Mouse (Mus musculus): ENCODE results near the gene Rpl13a.

Rpl13a gene

GRCm38 (mm10) chr7:45092828-45093515, 35.6 kb downstream of the Rpl13a start:
- no peak for DNase-seq (ENCODE audit: low read depth in 1 of 2, low spot score in 2 of 2)

- DNase-seq (ENCODE audit: low read depth in 1 of 2, low spot score in 2 of 2), result no peak
These were observed 36.5 kb downstream of the Rpl13a start, which contains the start of gene Rcn3 for GRCm38 (mm10) chr7:45092048-45092447. Gene Rcn3, minus strand, starts transcription at chr7:45092221.

DNA sequence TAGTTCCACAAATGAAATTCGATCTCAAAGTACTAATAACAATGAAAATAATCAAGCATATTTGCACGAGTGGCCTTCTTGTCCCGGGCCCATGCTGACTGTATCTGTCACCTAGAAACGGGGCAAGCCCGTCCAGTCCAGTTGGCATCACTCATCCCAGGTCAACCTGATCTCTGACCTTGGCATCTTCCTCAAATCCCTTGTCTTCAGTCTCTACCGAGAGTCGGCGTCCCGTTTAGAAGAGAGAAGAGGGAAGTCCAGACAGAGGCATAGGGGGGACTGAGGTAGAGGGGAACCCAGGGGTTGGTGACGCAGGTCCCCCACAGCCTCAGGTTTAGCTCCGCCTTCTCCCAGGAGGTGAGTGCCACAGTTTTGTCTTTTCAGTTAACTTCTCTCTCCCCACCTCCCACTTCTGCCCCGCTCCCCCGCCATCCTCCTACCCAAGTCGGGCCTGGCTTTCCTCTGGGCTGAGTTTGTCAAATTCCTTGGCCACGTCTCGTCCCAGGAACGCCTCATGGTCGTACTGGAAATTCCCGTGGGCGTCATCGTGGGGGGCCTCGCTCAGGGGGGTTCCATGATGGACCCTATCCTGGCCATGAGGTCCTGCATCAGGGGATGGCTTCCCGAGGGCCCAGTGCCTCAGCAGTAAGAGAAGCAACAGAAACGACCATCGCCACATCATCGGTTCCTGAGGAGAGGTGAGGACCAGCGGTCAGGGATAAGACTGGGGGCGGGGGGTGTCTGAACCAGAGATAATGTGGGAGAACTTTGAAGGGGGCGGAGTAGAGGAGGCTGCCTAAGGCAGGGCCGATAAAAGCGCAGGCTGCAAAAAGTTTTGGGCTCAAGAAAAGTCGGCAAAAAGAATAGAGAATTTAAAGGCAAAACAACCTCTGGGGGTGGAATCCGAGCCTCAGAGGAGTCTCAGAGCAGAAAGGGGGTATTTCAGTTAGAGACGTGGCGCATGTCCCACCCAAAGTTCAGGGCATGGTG, 37.3 kb downstream of the Rpl13a start:
- no peak for DNase-seq (ENCODE audit: low read depth in 1 of 2, low spot score in 2 of 2)

DNA sequence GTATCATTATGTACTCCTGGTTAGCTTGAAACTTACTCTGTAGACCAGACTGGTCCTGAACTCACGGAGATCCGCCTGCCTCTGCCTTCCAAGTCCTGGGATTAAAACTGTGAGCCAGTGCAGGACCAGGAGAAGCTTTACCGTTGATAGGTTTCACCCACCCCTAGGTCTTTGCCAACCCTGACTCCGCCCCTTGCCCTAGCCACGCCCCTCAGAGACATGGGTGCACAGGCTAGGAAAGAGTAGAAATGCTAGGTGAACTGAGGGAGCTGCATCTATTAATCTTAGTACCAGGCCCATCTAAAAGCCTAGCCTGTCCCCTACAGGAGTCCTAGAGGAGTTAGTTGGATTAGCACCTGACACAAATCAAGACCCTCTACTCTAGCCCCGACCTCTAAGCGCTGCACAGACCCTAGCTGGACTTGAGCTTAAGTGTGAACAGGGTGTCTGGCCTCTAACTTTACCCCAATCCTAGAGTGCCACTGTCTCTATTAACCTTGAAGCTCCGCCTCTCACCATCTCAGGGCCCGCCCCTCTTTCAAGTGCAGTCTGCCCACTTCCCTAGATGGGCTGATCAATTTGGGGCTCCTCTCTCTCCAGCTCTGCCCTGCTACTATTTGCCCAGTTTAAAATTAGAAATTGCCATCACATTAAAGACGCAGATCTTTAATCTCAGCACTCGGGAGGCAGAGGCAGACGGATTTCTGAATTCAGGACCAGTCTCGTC, 38.1 kb downstream of the Rpl13a start:
- no peak for DNase-seq (ENCODE audit: low read depth in 1 of 2, low spot score in 2 of 2)

DNA sequence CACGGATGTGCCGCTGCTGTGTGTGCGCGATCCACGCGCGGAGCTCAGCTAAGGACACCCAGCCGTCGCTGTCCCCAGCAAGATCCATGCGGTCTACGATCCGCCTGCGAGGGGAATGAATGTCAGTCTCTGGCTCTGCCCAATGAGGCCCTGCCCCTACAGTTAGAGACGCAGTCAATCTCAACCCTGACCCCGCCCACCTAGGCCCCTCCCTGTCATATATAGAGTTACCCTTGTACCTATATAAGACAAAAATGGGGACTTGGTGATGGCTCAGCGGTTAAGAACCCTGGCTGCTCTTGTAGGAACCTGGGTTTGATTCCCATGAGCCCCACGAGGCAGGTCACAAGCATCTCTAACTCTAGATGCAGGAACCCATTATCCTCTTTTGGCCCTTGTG, 40.0 kb downstream of the Rpl13a start:
- DNase-seq (ENCODE audit: low read depth in 1 of 2, low spot score in 2 of 2), result no peak

DNA sequence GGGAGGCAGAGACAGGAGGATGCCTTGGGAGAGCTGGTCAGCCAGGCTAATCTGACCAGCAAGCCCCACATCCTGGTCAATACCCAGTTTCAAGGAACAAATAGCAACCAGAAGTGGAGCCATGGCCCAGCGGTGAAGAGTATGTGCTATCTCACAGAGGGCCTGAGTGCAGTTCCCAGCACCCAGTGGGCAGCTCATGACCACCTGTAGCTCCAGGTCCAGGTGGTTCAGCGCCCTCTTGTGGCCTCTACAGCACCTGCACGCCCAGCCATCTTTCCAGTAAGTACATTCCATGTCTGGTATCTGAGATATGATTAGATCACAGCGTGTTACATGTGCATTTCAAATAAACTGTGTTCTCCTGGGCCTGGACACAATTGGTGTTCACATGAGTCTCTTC, 42.5 kb downstream of the Rpl13a start:
- no peak for DNase-seq (ENCODE audit: low read depth in 1 of 2, low spot score in 2 of 2)

- DNase-seq (ENCODE audit: low read depth in 1 of 2, low spot score in 2 of 2), result no peak
These were observed 45.2 kb downstream of the Rpl13a start for GRCm38 (mm10) chr7:45083300-45083890.

DNA sequence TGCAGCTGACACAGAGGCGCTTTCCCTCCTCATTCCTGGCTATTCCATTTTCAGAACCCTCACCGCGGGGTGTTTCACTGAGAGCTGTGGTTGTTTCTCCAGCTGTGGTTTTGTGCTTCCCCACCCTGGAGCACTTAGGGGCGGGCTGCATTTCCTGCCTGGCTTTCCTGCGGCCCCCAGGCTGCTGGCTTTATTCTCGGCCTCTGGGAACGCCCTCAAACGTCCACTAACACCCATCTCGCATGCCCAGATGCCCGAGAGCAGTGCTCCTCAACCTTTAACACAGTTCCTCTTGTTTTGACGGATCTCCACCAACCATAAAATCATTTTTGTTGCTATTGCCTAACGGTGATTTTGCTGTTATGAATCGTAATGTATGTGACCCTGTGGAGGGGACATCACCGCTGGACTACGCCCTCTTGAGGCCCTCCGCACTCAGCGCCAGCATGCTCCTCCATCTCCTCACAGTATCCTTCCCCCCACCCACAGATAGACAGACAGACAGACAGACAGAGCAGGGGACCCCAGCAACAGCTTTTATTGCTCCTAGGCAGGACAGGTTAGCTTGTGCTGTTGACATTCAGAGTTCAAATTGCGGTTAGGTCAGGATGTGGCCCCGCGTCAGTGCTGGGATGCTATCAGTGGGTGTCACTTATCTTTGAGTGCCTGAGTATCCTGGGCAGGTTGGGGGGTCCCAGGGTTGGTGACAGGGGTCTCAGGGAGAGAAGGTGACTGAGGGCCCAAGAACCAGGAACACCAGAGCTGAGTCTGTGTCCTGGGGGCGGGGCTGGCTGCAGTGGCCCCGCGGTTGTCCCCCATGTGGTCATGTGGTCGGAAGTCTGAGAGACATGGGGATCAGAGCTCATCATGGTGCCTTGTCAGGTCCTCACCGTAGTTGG, 45.9 kb downstream of the Rpl13a start:
- peak; percentile 30 to 71 for DNase-seq (ENCODE audit: low read depth in 1 of 2, low spot score in 2 of 2)

GRCm38 (mm10) chr7:45081016-45081415, 47.5 kb downstream of the Rpl13a start:
- DNase-seq (ENCODE audit: low read depth in 1 of 2, low spot score in 2 of 2), result no peak

DNA sequence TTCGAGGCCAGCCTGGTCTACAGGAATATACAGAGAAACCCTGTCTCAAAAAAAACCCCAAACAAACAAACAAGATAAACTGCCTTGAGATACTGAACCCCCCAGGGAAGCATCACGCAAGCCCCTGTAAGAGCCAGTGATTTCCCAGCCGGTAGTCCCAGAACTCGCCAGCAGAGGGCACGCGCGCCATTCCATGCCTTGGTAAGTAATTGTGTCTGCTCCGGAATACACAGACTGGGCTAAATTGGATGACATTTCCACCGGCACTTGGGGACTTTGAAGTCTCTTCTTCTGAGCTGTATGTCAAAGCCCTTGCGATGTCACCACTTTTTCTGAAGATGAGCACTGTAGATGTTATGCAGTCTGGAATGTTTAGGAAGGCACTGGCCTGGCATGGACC, 48.7 kb downstream of the Rpl13a start:
- peak; percentile 59 to 86 for DNase-seq (ENCODE audit: low read depth in 1 of 2, low spot score in 2 of 2)

GRCm38 (mm10) chr7:45078513-45078912, 50.0 kb downstream of the Rpl13a start:
- DNase-seq (ENCODE audit: low read depth in 1 of 2, low spot score in 2 of 2), result peak; percentile 33 to 56

DNA sequence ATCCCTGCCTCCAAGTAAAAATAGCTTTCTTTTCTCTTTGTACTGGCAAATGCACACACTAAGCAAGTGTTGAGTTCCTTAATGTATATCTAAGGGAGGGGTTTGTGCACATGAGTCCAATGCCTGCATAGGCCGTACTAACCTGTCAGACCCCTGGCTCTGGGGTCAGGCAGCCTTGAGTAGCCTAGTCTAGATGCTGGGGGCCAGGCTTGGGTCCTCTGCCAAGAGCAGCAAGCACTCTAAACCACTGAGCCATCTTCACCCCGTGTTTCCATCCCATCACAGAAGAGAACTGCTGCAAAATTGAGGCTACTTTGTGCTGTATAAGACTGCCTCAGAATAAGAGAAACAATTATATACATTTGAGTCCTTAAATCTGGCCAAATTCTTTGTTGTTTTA, 50.7 kb downstream of the Rpl13a start:
- no peak for DNase-seq (ENCODE audit: low read depth in 1 of 2, low spot score in 2 of 2)

DNA sequence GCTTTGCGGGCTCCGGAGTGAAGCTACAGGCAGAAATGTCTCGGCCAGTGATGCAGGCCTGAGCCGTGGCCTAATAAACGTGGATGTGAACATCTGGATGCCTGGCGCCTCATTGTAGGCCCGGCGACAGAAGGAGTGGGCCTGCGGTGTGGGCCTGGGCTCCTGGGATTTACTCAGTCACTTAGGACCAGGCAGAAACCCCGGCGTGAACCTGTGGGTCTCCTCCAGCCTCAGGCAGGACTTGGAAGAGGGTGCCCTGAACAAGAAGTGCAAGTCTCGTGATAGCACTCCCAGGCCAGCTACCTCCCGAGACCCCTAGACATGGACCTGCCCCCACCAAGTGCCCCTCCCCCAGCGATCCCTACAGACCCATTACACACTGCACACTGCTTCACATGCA, 51.2 kb downstream of the Rpl13a start:
- no peak for DNase-seq (ENCODE audit: low read depth in 1 of 2, low spot score in 2 of 2)

GRCm38 (mm10) chr7:45076501-45076900, 52.1 kb downstream of the Rpl13a start:
- DNase-seq (ENCODE audit: low read depth in 1 of 2, low spot score in 2 of 2), result no peak
